Mouse (Mus musculus) limb, embryonic 11.5 days (tissue): ENCODE measurements around the gene Nlrp6. TPM values are rescaled to one million over a fixed set of nuclear protein-coding genes. Genes with fewer than 3 reads are reported as not detected.
A peak's percentile ranks its signal among the peaks of the same experiment; 100 is the strongest.

ENCODE experiments used
- ATAC-seq: fragments of 200-750 bp; cut with Nextera tagmentation; 2 replicates; pipeline ENCODE4 v1.8.0; 2017; ENCODE audit warnings: low read depth; ENCODE audit not compliant: insufficient number of reproducible peaks, low FRiP score, low TSS enrichment
- DNase-seq: peaks from one replicate; pipeline ENCODE4 v3.0.0-alpha.2; 2015; ENCODE audit warnings: low spot score
- H3K27ac ChIP-seq: fragments of 300-500 bp; sonication (generic); replicated peaks from 2 replicates; pipeline ENCODE4 v1.5.1; 2014; ENCODE audit warnings: low read depth, mild to moderate bottlenecking, low read length
- H3K27me3 ChIP-seq: fragments of 300-500 bp; sonication (generic); 2 replicates; pipeline ENCODE4 v1.6.1; 2014; ENCODE audit warnings: mild to moderate bottlenecking, low read length, mixed read lengths; ENCODE audit not compliant: control insufficient read depth, insufficient read depth
- H3K36me3 ChIP-seq: fragments of 300-500 bp; sonication (generic); 2 replicates; pipeline ENCODE4 v1.6.1; 2014; ENCODE audit warnings: mild to moderate bottlenecking, low read length, moderate library complexity, mixed read lengths; ENCODE audit not compliant: control insufficient read depth, insufficient read depth
- H3K4me1 ChIP-seq: fragments of 300-500 bp; sonication (generic); 2 replicates; pipeline ENCODE4 v1.6.1; 2014; ENCODE audit warnings: low read length, mixed read lengths; ENCODE audit not compliant: control insufficient read depth, insufficient read depth
- H3K4me2 ChIP-seq: fragments of 300-500 bp; sonication (generic); 2 replicates; pipeline ENCODE4 v1.6.1; 2014; ENCODE audit warnings: low read depth, mild to moderate bottlenecking, moderate library complexity; ENCODE audit not compliant: severe bottlenecking
- H3K4me3 ChIP-seq: fragments of 300-500 bp; sonication (generic); 2 replicates; pipeline ENCODE4 v1.5.1; 2014; ENCODE audit warnings: low read depth, low read length
- H3K9ac ChIP-seq: fragments of 300-500 bp; sonication (generic); 2 replicates; pipeline ENCODE4 v1.6.1; 2014; ENCODE audit warnings: mild to moderate bottlenecking, low read length
- H3K9me3 ChIP-seq: fragments of 300-500 bp; sonication (generic); 2 replicates; pipeline ENCODE4 v1.6.1; 2016; ENCODE audit warnings: low read length; ENCODE audit not compliant: control insufficient read depth
- WGBS: fragments of 180-500 bp; shearing (Covaris S2); extraction: QIAGEN DNeasy Blood & Tissue Kit; methylation state at CpG from one replicate; pipeline ENCODE4 v1.1.7; 2014; 5-methylcytosine and 5-hydroxymethylcytosine counted together
- polyA plus RNA-seq: library from polyadenylated mRNA; unstranded; fragments of >200 nt; fragmentation: Nextera tagmentation; extraction: Ambion mirVana; gene quantifications from 2 replicates; pipeline ENCODE4 v1.2.1, GENCODE M21; 2014

The Nlrp6 gene
- polyA plus RNA-seq, 1 experiment from 2014 or later, result not detected

DNA sequence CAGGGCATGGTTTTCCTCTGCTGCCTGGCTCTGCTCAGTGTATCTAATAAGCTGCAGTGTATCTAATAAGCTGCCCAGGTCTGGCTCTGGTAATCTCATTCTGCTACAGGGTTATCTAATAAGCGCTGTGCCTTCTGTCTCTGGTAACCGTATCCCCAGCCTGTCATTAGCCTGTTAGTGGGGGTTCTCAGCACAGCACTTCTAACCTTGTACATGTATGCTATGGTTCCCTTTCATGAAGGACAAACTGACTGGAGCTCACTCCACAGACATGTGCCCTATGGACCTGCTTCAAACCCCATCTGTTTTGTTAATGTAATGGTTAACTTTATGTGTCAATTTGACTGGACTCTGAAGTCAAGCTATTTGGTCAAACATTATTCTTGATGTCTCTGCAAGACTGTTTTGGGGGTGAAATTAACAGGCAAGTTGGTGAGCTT lies 15.0 kb upstream of the Nlrp6 start:
- WGBS, result 84% methylated on average over 2 of the region's 2 CpGs
- Histone ChIP-seq H3K27me3 (no peaks in the 10 kb centered on the region), H3K9ac (no peak overlapping the region), H3K4me2 (no peak overlapping the region), H3K4me3 (no peak overlapping the region), H3K4me1 (peaks cover 9% of the 10 kb centered on the region; the same call in 1 of the 2 replicates), H3K9me3 (no peaks in the 10 kb centered on the region), H3K36me3 (no peaks in the 10 kb centered on the region), H3K27ac (no peak overlapping the region)
- DNase-seq (no peak), ATAC-seq (no peak)

DNA sequence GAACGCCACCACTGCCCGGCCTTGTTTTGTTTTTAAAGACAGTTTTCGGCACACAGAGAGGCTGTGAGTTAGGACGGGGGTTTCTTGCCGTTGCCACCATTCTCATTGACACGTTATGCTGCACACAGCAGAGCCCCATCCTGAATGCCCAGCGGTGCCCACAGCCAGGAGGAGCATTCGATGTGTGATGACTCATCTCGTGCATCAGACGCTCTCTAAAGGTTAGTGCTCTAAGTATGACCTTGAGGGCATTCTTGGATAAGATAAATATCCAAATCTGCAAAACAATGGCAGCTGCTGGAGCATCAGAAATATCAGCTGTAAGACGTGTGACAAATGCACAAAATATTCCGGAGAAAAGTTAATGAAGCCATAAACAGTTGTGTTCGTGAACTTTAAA lies 13.6 kb upstream of the Nlrp6 start:
- Histone ChIP-seq H3K9me3 (no peaks in the 10 kb centered on the region), H3K4me1 (peaks cover 7% of the 10 kb centered on the region; the same call in 1 of the 2 replicates), H3K9ac (no peak overlapping the region), H3K4me3 (no peak overlapping the region), H3K4me2 (no peak overlapping the region), H3K27me3 (no peaks in the 10 kb centered on the region), H3K36me3 (no peaks in the 10 kb centered on the region), H3K27ac (no peak overlapping the region)
- ATAC-seq, result no peak
- WGBS, result 90% methylated on average over 13 of the region's 13 CpGs
- no peak for DNase-seq

DNA sequence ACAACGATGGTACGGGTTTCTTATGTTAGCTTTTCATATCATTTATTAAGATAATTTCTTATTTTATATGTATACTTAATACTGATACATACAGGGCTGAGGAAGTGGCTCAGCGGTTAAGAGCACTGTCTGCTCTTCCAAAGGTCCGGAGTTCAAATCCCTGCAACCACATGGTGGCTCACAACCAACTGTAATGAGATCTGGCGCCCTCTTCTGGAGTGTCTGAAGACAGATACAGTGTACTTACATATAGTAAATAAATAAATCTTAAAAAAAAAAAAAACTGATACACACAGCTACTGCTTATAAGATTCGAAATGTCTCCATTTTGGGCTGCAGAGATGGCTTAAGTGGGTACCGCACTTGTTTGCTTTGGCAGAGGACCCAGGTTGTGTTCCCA lies 13.0 kb upstream of the Nlrp6 start:
- H3K4me2 ChIP-seq, result no peak overlapping the region
- no peak overlapping the region for H3K4me3 ChIP-seq
- no peaks in the 10 kb centered on the region for H3K9me3 ChIP-seq
- no peak overlapping the region for H3K27ac ChIP-seq
- no peaks in the 10 kb centered on the region for H3K27me3 ChIP-seq
- H3K4me1 ChIP-seq, result peaks cover 7% of the 10 kb centered on the region; the same call in 1 of the 2 replicates
- ATAC-seq (no peak), DNase-seq (no peak)
- H3K9ac ChIP-seq, result no peak overlapping the region
- WGBS, result 86% methylated on average over 7 of the region's 7 CpGs
- no peaks in the 10 kb centered on the region for H3K36me3 ChIP-seq

DNA sequence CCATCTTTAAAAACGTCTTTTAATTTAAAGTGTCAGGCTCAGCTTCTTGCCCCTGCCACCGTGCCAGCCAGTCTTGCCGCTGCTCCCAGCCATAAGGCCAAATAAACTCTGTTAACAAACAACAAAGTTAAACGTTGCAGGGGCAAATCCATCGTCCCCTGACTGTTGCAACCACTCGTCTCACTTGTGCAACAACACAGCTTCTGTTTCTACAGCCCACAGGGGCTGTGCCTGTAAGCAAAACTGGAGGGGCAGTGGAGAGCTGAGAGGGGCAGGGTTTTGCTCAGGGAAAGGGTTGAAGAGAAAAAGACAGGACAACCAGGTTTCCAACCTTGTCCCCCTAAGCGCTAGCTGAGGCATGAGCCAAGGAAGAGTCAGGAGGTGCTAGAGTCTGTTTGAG lies 12.5 kb upstream of the Nlrp6 start:
- Histone ChIP-seq H3K4me3 (no peak overlapping the region), H3K27me3 (no peaks in the 10 kb centered on the region), H3K4me2 (no peak overlapping the region), H3K4me1 (peaks cover 3% of the 10 kb centered on the region; the same call in 1 of the 2 replicates), H3K9me3 (no peaks in the 10 kb centered on the region), H3K36me3 (no peaks in the 10 kb centered on the region), H3K9ac (no peak overlapping the region), H3K27ac (no peak overlapping the region)
- ATAC-seq, result peak; percentile 9; the same call in 1 of the 2 replicates
- no peak for DNase-seq
- 55% methylated on average over 7 of the region's 7 CpGs for WGBS

DNA sequence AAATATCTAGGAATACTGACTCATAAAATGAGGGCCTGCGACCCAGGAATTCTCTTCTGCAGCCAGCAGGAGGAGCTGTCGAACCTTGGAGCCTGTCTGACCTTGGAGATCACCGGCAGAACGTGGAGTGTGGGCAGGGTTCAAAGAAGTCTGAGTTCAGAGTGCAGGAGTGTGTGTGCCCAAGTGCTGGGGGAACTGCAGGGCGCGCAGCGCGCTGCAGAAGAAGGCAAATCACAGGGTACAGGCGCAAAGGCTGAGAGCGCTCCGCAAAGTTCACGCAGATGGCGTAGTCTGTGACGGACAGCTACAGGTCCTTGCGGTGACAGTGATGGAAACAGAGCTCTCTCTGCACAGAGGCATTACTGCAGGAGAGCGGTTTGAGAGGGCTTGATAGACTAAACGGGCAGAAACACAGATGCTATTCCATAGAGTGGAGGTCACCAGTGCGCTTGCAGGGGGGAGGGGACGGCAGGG lies 12.0 kb upstream of the Nlrp6 start:
- peak overlapping the region; percentile 33 for H3K4me3 ChIP-seq
- peak overlapping the region; percentile 38; the same call in 1 of the 2 replicates for H3K9ac ChIP-seq
- no peaks in the 10 kb centered on the region; the same call in 1 of the 2 replicates for H3K4me1 ChIP-seq
- H3K27me3 ChIP-seq, result no peaks in the 10 kb centered on the region
- ATAC-seq (peak; percentile 81; the same call in 1 of the 2 replicates), DNase-seq (peak; percentile 92)
- H3K9me3 ChIP-seq, result no peaks in the 10 kb centered on the region
- H3K4me2 ChIP-seq, result peak overlapping the region; percentile 62
- H3K36me3 ChIP-seq, result no peaks in the 10 kb centered on the region
- WGBS, result under 1% methylated on average over 19 of the region's 19 CpGs
- H3K27ac ChIP-seq, result no peak overlapping the region

DNA sequence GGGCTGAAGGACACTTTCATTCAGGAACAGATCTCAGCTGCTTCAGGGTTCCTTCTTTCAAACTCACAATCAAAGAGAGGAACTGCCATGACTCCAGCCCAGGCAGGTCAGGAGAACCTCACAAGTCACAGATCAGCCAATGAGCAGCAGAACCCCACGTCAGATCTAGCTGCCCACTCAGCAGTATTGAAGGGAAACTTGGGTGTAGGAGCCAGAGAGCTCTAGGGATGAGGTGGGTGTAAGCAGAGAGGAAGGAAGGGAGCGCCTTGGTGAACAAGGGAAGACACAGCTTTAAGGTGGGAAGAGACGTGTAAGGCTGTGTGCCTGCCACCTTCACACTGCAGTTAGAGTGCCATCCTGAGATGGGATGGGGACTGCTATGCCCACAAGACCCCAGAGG lies 8.4 kb upstream of the Nlrp6 start:
- Histone ChIP-seq H3K4me2 (no peak overlapping the region), H3K4me3 (no peak overlapping the region), H3K9ac (no peak overlapping the region), H3K27me3 (no peaks in the 10 kb centered on the region), H3K36me3 (no peaks in the 10 kb centered on the region), H3K9me3 (no peaks in the 10 kb centered on the region), H3K27ac (no peak overlapping the region), H3K4me1 (no peaks in the 10 kb centered on the region; the same call in 1 of the 2 replicates)
- no peak for ATAC-seq
- no peak for DNase-seq
- WGBS, result 65% methylated on average over 3 of the region's 3 CpGs

DNA sequence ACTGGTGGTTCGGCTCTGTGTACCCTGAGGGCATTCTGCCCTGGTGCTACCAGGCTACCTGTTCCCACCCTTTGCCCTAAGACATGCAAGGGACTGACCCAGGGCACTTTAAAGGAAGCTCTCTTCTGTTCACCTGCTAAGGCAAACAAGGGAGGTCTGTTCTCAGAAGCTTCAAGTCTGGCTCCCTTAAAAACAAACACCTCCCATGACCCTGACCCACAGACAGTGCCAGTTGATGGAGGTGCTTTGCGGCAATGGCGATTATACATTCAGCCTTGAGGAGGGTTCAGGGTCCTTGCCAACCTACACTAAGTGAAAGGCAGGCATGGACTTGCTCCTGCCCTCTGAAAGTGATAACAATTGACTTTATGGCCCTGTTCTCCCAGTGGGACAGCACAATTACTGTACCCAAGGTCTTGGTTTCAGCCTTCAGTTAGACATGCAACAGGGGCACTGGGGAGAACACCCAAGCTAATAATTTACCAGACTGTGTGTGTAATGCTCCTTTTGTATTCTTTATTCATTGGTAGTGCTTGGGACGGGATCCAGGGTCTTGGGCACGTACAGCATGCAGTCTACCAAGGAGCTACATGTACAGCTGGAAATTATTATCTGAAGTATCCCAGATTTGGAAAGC lies 7.7 kb upstream of the Nlrp6 start:
- H3K27me3 ChIP-seq, result no peaks in the 10 kb centered on the region
- H3K4me3 ChIP-seq, result no peak overlapping the region
- H3K27ac ChIP-seq, result no peak overlapping the region
- DNase-seq, result no peak
- no peaks in the 10 kb centered on the region; the same call in 1 of the 2 replicates for H3K4me1 ChIP-seq
- no peaks in the 10 kb centered on the region for H3K9me3 ChIP-seq
- no peaks in the 10 kb centered on the region for H3K36me3 ChIP-seq
- no peak overlapping the region for H3K4me2 ChIP-seq
- no peak overlapping the region for H3K9ac ChIP-seq
- no peak for ATAC-seq
- 75% methylated on average over 5 of the region's 5 CpGs for WGBS

DNA sequence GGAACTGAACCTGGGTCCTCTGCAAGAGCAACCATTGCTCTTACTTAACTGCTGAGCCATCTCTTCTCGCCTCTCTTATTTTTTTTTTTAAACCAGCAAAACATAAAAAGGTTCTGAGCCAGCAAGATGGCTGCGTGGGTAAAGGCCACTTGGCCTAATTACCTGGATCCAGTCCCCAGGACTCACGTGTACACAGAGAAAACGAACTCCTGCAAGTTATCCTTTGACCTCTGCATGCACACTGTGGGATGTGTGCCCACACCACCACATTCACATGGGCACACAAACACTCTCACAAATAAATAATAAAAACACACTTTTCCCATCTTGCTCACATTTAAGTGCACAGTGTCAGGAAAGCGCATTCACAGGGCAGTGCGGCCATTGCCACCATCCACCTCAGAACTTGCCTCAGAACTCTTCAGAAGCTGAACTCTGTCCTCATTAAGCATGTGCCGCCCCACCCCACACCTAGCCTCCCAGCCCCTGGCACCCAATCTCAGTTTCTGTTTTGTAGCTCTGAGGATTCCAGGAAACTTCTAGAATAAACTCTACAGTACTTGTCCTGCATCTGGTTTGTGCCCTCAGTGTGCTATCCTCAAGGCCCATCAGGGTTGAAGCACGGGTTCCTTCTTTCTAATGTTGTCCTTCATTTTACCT lies 6.5 kb upstream of the Nlrp6 start:
- 83% methylated on average over 8 of the region's 8 CpGs for WGBS
- Histone ChIP-seq H3K4me3 (no peak overlapping the region), H3K36me3 (no peaks in the 10 kb centered on the region), H3K4me2 (no peak overlapping the region), H3K27ac (no peak overlapping the region), H3K27me3 (no peaks in the 10 kb centered on the region), H3K9ac (no peak overlapping the region), H3K9me3 (no peaks in the 10 kb centered on the region), H3K4me1 (no peaks in the 10 kb centered on the region)
- DNase-seq, result no peak
- no peak for ATAC-seq
